Mouse (Mus musculus): ENCODE data around the gene Tssk2. TPM values are rescaled to one million over a fixed set of nuclear protein-coding genes. Genes with fewer than 3 reads are reported as not detected.

Tssk2 gene
- polyA plus RNA-seq (2014; fragmentation: Nextera tagmentation; extraction: Ambion mirVana) = not detected in 2 replicates

GRCm38 (mm10) chr16:17898462-17898861, at the start of gene Tssk2, which contains the start of gene Dgcr2:
Tssk2 (plus strand) TSS chr16:17898637.
Dgcr2 (minus strand) TSS chr16:17898562.
- Histone ChIP-seq H3K4me3 (ENCODE audit: low read depth, low read length) (no peak within 1 kb of the TSS), H3K9me3 (ENCODE audit: control insufficient read depth, low read length) (no peaks in the 10 kb centered on the region), H3K4me2 (replicated peaks; ENCODE audit: low read depth, low read length) (no peak within 1 kb of the TSS), H3K4me1 (replicated peaks; ENCODE audit: control insufficient read depth, insufficient read depth, low read length) (no peaks in the 10 kb centered on the region), H3K27ac (ENCODE audit: low read depth, low read length) (no peak within 1 kb of the TSS), H3K27me3 (ENCODE audit: control insufficient read depth, insufficient read depth, low read length) (no peaks in the 10 kb centered on the region), H3K9ac (ENCODE audit: low read depth, low read length) (no peak within 1 kb of the TSS), H3K36me3 (ENCODE audit: control insufficient read depth, insufficient read depth, low read length) (0 out of 2 replicates have a peak, but pooled peaks cover 13% of the 10 kb centered on the region)
- no peak for DNase-seq (ENCODE audit: low spot score)
- WGBS = 91% methylated on average over 14 of the region's 14 CpGs
- no peak for ATAC-seq (ENCODE audit: low FRiP score)

DNA sequence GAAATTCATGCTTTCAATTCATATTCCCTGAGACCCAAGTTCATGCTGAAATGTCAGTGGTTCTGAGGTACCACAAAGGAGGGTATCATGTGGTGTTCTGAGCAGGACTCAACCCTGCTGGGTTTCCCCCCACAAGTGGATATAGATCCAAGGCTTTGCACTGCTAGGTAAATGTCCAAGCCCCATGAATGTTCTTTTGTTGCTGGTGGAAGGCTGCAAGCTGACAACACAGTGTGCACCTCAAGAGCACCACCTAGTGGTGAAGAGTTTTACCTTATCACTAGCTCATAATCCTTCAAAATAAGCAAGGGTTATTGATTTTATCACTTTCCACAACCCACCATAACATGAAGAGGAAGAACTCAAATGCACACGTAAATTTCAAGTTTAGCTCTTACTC, 49.5 kb upstream of the Tssk2 start:
- Histone ChIP-seq H3K4me3 (ENCODE audit: low read depth, low read length) (no peak overlapping the region), H3K27me3 (ENCODE audit: control insufficient read depth, insufficient read depth, low read length) (no peaks in the 10 kb centered on the region), H3K27ac (ENCODE audit: low read depth, low read length) (no peak overlapping the region), H3K9ac (ENCODE audit: low read depth, low read length) (no peak overlapping the region), H3K9me3 (ENCODE audit: control insufficient read depth, low read length) (no peaks in the 10 kb centered on the region), H3K4me1 (replicated peaks; ENCODE audit: control insufficient read depth, insufficient read depth, low read length) (no peaks in the 10 kb centered on the region), H3K4me2 (replicated peaks; ENCODE audit: low read depth, low read length) (no peak overlapping the region), H3K36me3 (ENCODE audit: control insufficient read depth, insufficient read depth, low read length) (peaks cover 5% of the 10 kb centered on the region)
- WGBS = 31% methylated on average over 1 of the region's 1 CpGs
- DNase-seq (ENCODE audit: low spot score) (peak; percentile 84), ATAC-seq (ENCODE audit: low FRiP score) (peak; percentile 25; the same call in 1 of the 2 replicates)

DNA sequence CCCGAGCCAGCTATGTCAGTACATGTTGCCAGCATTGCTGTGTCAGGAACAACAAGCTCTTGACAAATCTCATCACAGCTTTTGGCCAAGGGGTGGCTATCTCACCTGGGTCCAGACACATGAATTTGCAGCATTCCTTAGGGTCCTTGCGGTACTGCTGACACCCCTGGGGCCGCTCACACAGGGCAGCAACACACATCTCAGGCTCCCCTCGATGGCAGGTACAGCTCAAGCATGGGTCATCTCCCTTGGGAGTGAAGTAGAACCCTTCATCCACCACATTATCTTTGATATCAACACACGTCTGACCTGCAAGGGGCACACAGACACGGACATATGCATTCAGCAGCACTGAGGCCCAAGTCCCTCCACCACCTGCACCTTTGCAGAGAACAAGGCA, 49.0 kb upstream of the Tssk2 start:
- no peak for DNase-seq (ENCODE audit: low spot score)
- H3K36me3 ChIP-seq (ENCODE audit: control insufficient read depth, insufficient read depth, low read length) = peaks cover 5% of the 10 kb centered on the region
- no peak overlapping the region for H3K4me3 ChIP-seq (ENCODE audit: low read depth, low read length)
- no peak for ATAC-seq (ENCODE audit: low FRiP score)
- H3K9me3 ChIP-seq (ENCODE audit: control insufficient read depth, low read length) = no peaks in the 10 kb centered on the region
- no peaks in the 10 kb centered on the region for H3K27me3 ChIP-seq (ENCODE audit: control insufficient read depth, insufficient read depth, low read length)
- no peak overlapping the region for H3K27ac ChIP-seq (ENCODE audit: low read depth, low read length)
- H3K4me1 ChIP-seq (replicated peaks; ENCODE audit: control insufficient read depth, insufficient read depth, low read length) = no peaks in the 10 kb centered on the region
- no peak overlapping the region for H3K4me2 ChIP-seq (replicated peaks; ENCODE audit: low read depth, low read length)
- 84% methylated on average over 6 of the region's 6 CpGs for WGBS
- H3K9ac ChIP-seq (ENCODE audit: low read depth, low read length) = no peak overlapping the region

- H3K27ac ChIP-seq (ENCODE audit: low read depth, low read length) = no peak overlapping the region
- ATAC-seq (ENCODE audit: low FRiP score) (no peak), DNase-seq (ENCODE audit: low spot score) (no peak)
- H3K4me2 ChIP-seq (replicated peaks; ENCODE audit: low read depth, low read length) = no peak overlapping the region
- H3K9ac ChIP-seq (ENCODE audit: low read depth, low read length) = no peak overlapping the region
- no peak overlapping the region for H3K4me3 ChIP-seq (ENCODE audit: low read depth, low read length)
- no peaks in the 10 kb centered on the region for H3K4me1 ChIP-seq (replicated peaks; ENCODE audit: control insufficient read depth, insufficient read depth, low read length)
- H3K9me3 ChIP-seq (ENCODE audit: control insufficient read depth, low read length) = no peaks in the 10 kb centered on the region
- WGBS = 95% methylated on average over 5 of the region's 5 CpGs
- peaks cover 5% of the 10 kb centered on the region; the same call in 1 of the 2 replicates for H3K36me3 ChIP-seq (ENCODE audit: control insufficient read depth, insufficient read depth, low read length)
- H3K27me3 ChIP-seq (ENCODE audit: control insufficient read depth, insufficient read depth, low read length) = no peaks in the 10 kb centered on the region
These were observed 47.1 kb upstream of the Tssk2 start for GRCm38 (mm10) chr16:17851331-17851730.

DNA sequence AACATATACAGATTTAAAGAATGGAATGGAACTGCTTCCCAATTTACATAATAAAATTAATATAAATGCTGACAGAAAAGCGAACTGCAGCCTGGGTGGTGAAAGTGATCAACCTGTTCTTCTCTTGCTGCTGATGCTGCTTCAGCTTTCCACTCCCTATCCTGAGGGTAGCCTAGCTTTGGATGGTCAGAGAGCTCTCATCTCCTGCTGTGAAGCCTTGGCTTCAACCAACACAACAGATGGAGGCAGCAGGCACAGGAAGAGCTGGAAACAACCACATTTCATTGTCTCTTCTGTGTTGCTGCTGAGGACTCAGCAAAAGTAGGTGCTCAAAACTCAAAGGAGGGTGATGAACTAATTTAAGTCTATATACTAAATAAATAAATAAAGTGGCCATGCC, 46.6 kb upstream of the Tssk2 start:
- H3K4me2 ChIP-seq (replicated peaks; ENCODE audit: low read depth, low read length) = no peak overlapping the region
- H3K4me3 ChIP-seq (ENCODE audit: low read depth, low read length) = no peak overlapping the region
- peaks cover 5% of the 10 kb centered on the region; the same call in 1 of the 2 replicates for H3K36me3 ChIP-seq (ENCODE audit: control insufficient read depth, insufficient read depth, low read length)
- no peaks in the 10 kb centered on the region for H3K4me1 ChIP-seq (replicated peaks; ENCODE audit: control insufficient read depth, insufficient read depth, low read length)
- H3K27me3 ChIP-seq (ENCODE audit: control insufficient read depth, insufficient read depth, low read length) = no peaks in the 10 kb centered on the region
- DNase-seq (ENCODE audit: low spot score) = no peak
- no peak overlapping the region for H3K9ac ChIP-seq (ENCODE audit: low read depth, low read length)
- H3K27ac ChIP-seq (ENCODE audit: low read depth, low read length) = no peak overlapping the region
- ATAC-seq (ENCODE audit: low FRiP score) = no peak
- 91% methylated on average over 1 of the region's 1 CpGs for WGBS
- no peaks in the 10 kb centered on the region for H3K9me3 ChIP-seq (ENCODE audit: control insufficient read depth, low read length)

DNA sequence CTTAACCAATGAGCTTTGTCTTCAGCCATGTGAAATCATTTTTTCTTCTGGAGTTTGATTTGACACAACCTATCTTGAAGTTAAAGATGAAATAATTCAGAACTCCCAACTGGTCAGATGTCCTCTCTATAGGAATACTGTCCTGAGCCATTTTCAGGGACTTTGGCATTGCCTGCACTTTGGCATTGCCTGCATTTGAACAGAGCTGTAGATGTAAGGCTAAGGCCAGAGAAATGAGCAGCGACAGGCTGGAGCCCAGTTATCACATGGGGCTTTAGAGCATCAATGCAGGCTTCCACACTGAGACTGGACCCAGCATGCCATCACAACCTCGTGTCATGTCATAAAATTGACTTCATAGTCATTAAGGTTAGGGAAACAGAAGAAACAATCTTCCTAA, 45.2 kb upstream of the Tssk2 start:
- DNase-seq (ENCODE audit: low spot score) (no peak), ATAC-seq (ENCODE audit: low FRiP score) (no peak)
- no peak overlapping the region for H3K9ac ChIP-seq (ENCODE audit: low read depth, low read length)
- peaks cover 12% of the 10 kb centered on the region; the same call in 1 of the 2 replicates for H3K36me3 ChIP-seq (ENCODE audit: control insufficient read depth, insufficient read depth, low read length)
- no peaks in the 10 kb centered on the region for H3K4me1 ChIP-seq (replicated peaks; ENCODE audit: control insufficient read depth, insufficient read depth, low read length)
- H3K4me2 ChIP-seq (replicated peaks; ENCODE audit: low read depth, low read length) = no peak overlapping the region
- WGBS = 82% methylated on average over 2 of the region's 2 CpGs
- H3K9me3 ChIP-seq (ENCODE audit: control insufficient read depth, low read length) = no peaks in the 10 kb centered on the region
- no peaks in the 10 kb centered on the region for H3K27me3 ChIP-seq (ENCODE audit: control insufficient read depth, insufficient read depth, low read length)
- H3K4me3 ChIP-seq (ENCODE audit: low read depth, low read length) = no peak overlapping the region
- H3K27ac ChIP-seq (ENCODE audit: low read depth, low read length) = no peak overlapping the region

DNA sequence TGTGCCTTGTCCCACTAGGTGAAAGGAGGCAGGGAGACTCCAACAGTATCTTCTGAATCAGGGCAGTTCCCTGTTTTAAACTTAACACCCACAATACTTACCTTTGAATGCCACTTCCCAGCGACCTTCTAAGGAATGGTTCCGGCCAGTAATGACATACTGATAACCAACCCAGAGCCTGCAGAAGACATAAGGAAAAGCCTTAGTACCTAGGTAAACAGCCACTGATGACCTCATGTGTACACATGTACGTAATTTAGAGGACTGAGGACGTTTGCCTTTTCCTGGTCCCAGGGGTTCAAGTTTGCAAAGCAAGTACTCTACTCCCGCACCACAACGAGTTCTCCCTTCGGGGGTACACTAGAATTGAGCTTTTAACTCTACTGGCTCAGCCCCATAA, 41.3 kb upstream of the Tssk2 start:
- no peaks in the 10 kb centered on the region for H3K4me1 ChIP-seq (replicated peaks; ENCODE audit: control insufficient read depth, insufficient read depth, low read length)
- H3K27ac ChIP-seq (ENCODE audit: low read depth, low read length) = no peak overlapping the region
- 95% methylated on average over 7 of the region's 7 CpGs for WGBS
- H3K4me3 ChIP-seq (ENCODE audit: low read depth, low read length) = no peak overlapping the region
- no peak overlapping the region for H3K9ac ChIP-seq (ENCODE audit: low read depth, low read length)
- H3K36me3 ChIP-seq (ENCODE audit: control insufficient read depth, insufficient read depth, low read length) = 0 out of 2 replicates have a peak, but pooled peaks cover 9% of the 10 kb centered on the region
- H3K4me2 ChIP-seq (replicated peaks; ENCODE audit: low read depth, low read length) = no peak overlapping the region
- DNase-seq (ENCODE audit: low spot score) (no peak), ATAC-seq (ENCODE audit: low FRiP score) (no peak)
- H3K27me3 ChIP-seq (ENCODE audit: control insufficient read depth, insufficient read depth, low read length) = no peaks in the 10 kb centered on the region
- H3K9me3 ChIP-seq (ENCODE audit: control insufficient read depth, low read length) = no peaks in the 10 kb centered on the region

DNA sequence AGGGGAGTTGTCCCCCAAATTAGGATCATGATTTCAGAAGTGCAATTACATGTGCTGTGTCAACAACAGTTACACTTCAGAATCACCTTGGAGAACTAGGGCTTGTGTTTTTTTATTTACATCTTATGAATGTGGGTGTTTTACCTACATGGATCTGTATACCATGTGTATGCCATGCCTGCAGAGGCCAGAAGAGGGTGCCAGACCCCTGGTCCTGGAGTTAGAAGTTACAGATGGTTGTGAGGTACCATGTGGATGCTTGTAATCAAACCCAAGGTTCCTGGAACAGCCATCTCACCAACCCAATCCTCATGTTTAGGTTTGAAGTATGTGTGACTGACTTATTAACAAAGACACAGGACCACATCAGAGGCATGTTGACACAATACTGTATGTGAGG, 39.8 kb upstream of the Tssk2 start:
- H3K4me1 ChIP-seq (replicated peaks; ENCODE audit: control insufficient read depth, insufficient read depth, low read length) = no peaks in the 10 kb centered on the region
- DNase-seq (ENCODE audit: low spot score) (peak; percentile 42), ATAC-seq (ENCODE audit: low FRiP score) (no peak)
- no peak overlapping the region for H3K27ac ChIP-seq (ENCODE audit: low read depth, low read length)
- no peak overlapping the region for H3K4me2 ChIP-seq (replicated peaks; ENCODE audit: low read depth, low read length)
- H3K9ac ChIP-seq (ENCODE audit: low read depth, low read length) = no peak overlapping the region
- H3K9me3 ChIP-seq (ENCODE audit: control insufficient read depth, low read length) = no peaks in the 10 kb centered on the region
- no peaks in the 10 kb centered on the region for H3K27me3 ChIP-seq (ENCODE audit: control insufficient read depth, insufficient read depth, low read length)
- H3K36me3 ChIP-seq (ENCODE audit: control insufficient read depth, insufficient read depth, low read length) = 0 out of 2 replicates have a peak, but pooled peaks cover 9% of the 10 kb centered on the region
- H3K4me3 ChIP-seq (ENCODE audit: low read depth, low read length) = no peak overlapping the region

DNA sequence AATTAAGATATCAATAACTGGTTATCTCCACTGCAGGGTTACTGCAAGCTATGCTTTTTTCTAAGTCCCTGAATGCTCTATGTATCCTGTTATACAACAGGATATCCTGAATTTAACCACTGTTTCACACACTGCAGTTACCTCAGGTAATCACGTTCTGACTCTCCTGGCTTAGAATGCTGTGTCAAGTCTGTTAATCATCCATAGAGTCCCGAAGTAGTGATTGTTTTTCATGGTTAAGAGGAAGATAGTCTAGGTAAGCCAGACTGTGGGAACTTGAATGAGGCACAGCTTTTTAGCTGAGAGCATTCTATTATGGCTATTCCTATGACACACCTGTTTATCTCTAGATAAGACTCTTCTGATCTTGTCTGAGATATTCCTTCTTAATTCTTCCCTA, 33.1 kb upstream of the Tssk2 start:
- DNase-seq (ENCODE audit: low spot score) (no peak), ATAC-seq (ENCODE audit: low FRiP score) (no peak)
- Histone ChIP-seq H3K4me1 (replicated peaks; ENCODE audit: control insufficient read depth, insufficient read depth, low read length) (no peaks in the 10 kb centered on the region), H3K4me3 (ENCODE audit: low read depth, low read length) (no peak overlapping the region), H3K9me3 (ENCODE audit: control insufficient read depth, low read length) (no peaks in the 10 kb centered on the region), H3K36me3 (ENCODE audit: control insufficient read depth, insufficient read depth, low read length) (no peaks in the 10 kb centered on the region; the same call in 1 of the 2 replicates), H3K27me3 (ENCODE audit: control insufficient read depth, insufficient read depth, low read length) (no peaks in the 10 kb centered on the region), H3K9ac (ENCODE audit: low read depth, low read length) (no peak overlapping the region), H3K4me2 (replicated peaks; ENCODE audit: low read depth, low read length) (no peak overlapping the region), H3K27ac (ENCODE audit: low read depth, low read length) (no peak overlapping the region)
- 93% methylated on average over 2 of the region's 2 CpGs for WGBS

Data from hindbrain, embryonic 11.5 days (tissue).